Mouse (Mus musculus): ENCODE results near the gene Gstz1.
"Not testable (repeated sequence)": the region's sequence is repeated elsewhere in the genome, so short reads cannot be mapped to it uniquely, and the experiment has no call there.

The Gstz1 gene

DNA sequence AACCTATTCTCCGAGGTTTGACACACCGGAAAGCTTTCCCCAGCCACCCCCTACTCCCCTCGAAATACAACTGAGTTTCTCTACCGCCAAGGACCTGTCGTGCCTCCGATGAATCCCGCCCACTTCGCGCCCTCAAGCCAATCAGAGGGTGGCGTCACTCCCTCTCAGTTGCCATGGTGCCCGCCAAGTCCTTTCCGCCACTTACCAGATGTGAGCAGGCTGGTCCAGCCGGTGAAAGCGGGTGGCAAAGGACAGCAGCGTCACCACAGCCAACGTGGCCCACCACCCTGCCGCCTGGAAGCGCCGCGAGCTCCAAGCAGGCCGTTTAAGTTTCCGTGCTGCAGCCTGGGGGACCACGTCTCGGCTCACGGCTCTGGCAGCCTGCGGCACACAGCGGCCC, at the start of gene Gstz1:
Gstz1 (plus strand) TSS at position 200 of the 400 bp plus-strand sequence.
- peak; percentile 91 for DNase-seq

DNA sequence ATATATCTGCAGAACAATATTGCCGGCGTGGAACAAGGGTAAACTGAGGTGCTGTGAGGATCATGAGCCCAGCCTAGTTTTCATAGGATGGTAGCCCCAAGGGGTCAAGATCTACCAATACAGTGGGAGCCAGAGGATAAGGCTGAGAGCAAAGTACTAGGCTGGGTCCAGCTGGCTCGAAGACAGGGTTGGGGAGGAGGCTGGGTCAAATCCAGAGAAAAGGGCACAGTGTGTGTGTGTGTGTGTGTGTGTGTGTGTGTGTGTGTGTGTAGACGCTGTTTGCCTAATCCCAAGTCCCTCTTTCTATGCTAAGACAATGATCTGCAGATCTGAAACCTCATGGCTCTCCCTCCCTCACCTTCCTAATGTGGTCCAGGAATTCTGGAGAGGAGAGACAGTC, 46.6 kb upstream of the Gstz1 start:
- no peak for DNase-seq

DNA sequence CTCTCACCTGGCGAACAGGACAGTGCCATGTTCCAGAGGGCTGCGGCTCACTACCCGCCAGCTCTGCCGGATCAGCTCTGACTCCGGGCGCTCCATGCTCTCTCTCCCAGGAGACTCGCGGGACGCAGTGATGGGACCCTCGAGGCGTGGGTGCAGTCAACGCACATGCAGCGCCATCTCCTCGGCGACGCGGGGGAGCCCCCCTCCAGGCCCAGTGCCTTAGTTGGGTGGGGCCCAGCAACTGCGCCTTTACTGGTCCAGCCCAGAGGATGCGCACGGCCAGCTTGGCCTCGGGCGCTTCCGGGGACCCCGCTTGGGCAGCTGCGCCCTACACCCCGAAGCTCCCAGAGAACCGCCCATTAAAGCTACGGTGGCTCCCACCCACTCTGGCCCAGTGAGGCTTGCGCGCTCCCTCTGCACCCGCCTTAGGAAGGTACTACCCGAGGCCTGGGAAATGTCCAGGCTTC, 44.8 kb upstream of the Gstz1 start, which contains the start of gene Ngb:
Ngb (minus strand) TSS at position 375 of the 467 bp plus-strand sequence.
- no peak for DNase-seq

DNA sequence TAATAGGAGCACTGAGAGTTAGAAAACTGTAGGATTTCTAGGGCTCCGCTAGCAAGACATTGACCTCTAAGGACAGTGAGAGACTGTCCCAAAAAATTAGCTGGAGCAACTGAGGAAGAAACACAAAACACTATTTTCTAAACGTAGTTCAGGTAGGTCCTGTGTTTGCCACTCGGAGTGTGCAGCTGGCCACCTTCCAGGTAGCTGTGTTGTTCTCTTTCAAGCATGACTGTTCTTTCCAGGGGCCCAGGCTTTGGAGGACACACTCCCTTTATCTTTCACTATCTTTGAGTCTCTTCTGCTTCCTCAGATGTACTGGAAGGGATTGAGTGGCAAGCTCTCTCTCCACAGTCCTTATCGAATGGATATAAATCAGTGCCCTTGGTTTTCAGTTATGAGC, 43.5 kb upstream of the Gstz1 start:
- DNase-seq = no peak

DNA sequence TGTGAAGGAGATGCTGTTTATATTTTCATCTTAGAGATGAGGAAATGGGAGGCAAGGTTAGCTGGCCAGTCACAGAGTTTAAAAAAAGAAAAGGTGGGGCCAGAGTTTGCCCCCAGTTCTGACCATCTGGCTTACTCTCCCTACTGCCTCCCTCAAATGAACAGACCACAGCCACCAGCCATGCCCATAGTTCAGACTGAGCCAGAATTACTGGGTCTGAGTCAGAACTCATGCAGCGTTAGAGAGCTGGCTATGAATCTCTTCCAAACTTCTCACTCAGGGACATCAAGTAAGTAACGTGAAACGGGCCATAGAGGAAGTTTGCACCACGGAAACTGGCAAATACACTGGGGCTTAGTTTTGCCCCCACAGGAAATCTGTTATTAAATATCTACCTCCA, 42.2 kb upstream of the Gstz1 start:
- DNase-seq = no peak

DNA sequence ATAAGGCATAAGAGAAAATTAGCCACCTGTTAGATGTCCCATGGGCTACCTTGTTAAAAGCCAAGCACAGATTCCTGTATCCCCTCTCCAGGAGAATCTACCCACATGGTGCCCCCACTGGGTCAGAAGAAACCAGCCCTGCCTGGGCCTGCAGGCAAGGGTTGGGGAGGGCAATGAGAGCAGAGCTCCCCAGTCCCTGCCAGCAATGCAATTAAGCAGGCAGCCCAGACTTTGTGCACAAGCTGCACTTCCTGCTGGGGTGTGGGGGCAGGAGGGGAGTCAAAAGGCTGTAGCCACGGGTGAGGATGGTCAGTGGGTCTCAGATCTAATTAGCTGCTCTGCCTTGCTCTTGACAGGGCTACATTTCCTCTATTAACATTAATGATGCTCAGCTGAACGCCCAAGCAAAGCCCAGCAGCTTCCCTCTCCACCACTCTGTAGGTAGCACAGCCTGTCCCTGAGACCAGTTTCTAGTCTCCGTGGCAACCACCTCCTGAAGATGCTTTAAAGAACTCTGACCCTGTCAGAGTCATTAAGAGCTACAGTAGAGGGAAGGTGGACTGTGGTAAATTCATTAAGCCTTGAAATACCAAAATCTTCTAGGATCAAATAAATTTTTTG, 39.5 kb upstream of the Gstz1 start:
- DNase-seq = no peak

DNA sequence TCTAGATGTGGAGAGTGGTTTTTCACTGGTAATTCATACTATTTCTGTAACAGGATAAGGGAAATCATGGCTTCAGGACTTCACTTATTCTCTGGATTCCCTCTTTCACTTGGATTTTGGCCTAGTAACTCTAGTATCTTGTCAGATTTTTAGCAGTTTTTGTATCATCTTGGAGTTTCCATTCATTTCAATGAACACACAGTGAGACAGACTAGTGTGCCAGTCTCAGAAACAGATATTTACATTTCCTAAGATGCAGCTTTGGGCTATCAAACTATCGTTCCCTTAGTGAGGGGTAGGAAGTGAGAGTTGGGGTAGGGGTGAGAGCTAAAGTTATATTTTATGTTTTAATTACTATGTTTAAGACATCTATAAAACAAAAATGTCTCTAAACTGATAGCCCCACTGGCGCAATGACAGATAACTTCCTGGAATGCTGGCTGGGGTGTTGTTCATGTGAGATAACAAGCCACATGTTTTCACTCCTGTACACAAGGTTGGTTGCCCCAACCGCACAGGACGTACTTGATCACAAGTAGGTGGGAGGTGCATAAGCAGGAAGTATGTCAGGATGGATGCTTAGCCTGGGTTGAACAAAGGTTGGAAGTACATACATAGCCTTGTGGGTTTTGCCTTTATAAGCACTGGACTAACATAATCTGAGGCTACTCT, 24.9 kb upstream of the Gstz1 start:
- DNase-seq = no peak

DNA sequence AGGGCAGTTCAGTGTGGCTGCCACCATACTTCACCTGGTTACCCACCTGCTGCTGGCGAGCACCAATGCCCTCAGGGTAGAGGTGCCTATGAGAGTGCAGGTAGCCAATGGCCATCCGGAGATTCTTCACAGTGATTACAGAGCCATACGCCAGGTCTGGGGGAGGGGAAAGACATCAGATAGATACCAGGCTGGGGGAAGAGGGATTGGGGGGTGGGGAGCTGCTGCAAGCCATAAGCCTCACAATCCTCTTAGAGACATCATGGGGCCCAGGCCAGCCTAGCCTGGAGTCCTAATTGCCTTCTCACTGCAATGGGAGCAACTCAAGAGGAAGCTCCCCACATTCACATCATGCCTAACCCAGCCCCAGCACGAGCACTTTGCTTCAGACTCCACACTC, 19.7 kb upstream of the Gstz1 start:
- no peak for DNase-seq

DNA sequence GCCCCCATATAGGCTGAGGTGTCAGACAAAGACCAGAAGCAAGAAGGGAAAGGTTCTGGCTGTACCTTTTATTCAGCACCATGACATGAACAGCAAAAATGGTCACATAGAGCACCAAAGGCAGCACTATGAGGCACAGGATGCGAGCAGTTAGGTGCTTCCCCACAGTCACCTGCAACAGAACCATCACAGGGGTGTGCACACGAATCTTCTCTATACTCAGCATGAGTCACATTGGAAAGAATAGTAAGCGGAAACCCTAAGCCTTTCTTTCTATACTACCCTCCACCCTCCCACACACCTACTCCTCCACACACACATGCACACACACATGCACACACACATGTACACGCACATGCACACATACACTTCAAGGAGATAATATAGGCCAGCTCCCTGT, 16.7 kb upstream of the Gstz1 start:
- DNase-seq = no peak

DNA sequence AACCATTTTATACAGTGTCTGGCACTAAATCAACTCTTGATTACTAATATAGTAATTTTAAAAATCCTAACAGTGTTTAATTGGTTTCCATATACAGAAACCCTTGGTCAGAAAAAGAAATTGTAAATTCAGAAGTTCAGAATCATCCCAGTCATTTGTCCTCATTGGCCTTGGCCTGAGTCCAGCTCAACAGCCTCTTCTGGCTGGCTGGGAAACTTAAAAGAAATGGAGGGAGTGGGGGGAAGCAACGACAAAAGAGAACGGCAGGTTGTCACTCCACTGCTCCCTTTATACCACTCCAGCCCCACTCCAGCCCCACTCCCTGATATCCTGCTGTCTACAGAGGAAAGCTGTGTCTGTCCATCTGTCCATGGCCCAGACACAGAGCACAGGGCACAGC, 15.8 kb upstream of the Gstz1 start:
- DNase-seq = no peak

DNA sequence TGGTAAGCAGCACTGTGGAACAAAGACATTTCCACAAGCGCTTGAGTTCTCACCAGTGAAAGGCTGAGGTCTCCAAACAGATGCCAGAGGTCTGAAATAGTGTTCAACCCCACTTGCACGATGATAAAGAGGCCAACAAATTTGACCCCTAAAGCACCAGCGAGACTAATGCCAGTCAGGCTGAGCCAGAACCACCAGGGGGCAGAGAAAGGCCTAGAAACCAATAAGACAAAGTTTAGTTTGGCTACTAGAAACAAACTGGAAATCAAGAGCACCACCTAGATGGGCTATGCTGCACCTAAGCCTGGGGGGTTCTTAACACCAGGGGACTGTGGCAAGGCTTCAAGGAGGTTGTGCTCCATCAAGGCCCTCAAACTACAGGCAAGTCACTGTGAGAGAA, 15.3 kb upstream of the Gstz1 start:
- no peak for DNase-seq

DNA sequence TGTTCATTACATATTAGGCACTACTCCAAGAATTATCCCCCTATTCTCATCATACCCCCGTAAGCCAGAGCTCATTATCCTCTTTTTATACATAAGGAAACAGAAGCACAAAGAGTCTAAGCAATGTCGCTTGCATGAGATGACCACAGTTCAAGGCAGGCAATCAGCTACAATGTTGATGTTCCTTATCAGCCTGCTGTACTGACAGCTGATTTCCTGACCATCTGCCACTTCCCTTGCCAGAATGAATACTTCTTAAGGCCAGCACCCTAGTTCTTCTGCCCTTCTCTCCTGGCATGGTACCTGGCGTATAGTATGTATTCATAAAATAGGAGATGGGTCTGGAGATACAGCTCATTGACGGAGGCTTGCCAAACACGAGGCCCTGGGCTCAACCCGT, 14.8 kb upstream of the Gstz1 start:
- DNase-seq = no peak

DNA sequence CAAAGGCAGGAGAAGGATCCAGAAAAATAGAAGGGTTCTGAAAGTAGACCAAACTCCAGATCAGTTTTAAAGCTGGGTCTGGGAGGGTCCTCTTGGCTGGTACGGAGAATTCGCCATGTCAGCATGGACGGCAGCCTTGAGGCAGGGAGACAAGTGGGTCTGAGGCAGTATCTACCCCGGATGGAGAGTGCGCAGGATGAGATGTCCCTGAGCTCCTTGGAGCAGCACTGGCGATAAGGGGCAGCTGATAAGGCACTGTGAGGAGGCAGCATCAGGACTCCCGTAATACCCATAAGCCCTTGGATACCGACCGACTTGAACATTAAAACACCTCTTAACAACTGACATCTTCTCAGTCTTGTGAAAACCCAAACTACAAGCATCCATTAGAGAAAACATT, 14.2 kb upstream of the Gstz1 start:
- DNase-seq = no peak

DNA sequence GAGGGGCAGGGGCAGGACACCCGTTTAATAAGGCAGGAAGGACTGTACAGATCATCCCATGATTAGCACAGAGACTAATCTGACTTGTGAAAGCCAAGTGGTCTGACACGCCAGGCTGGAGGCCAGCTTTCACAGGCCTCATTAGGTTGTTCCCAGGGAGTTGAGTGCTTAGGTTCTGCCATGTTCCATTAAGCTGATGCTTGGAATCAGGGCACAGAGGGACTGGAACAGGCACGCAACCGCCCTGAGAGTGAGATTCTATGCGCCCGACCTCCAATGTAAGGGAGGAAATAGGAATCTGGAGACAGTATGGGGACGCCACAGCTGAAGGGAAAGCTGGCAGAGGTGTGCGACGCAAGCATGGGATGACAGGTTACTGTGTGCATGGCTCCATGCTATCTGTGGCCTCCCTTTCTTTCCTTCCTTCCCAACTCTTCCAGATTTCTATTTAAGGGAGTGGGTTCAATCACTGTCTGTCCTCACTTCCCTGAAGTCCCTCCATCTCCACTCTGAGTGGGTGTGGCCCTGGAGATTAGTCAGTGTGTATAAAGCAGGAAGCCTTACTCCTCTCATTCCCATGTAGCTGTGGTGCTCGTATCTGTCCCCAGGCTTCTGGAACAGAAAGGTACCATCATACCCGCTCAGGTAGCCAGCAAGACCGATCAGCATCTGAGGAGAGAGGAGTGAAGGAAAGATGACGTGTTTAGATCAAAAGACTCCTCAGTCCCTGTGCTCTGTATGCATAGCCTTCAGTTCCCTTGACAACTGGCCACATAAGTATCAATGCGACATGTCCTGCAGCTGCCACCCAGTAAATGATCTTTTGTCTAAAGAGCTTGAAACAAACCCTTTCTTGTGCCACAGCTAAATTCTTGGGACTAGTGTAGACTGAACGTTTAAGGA, 9.3 kb upstream of the Gstz1 start:
- DNase-seq = no peak

DNA sequence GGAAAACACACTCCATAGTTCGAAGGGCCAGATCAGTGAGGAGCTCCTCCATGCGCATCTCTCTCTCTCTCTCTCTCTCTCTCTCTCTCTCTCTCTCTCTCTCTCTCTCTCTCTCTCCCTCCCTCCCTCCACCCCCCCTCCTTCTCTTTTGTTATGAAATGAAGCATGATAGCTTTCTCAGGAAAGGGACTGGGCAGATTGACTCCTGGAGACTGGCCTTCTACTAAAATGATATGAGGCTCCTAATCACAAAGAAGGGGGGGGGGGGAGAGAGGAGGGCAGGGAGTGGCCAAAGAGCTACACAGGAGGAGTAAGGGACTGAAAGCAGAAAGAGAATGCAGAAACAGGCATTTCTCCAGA, 8.6 kb upstream of the Gstz1 start:
- DNase-seq = no peak

DNA sequence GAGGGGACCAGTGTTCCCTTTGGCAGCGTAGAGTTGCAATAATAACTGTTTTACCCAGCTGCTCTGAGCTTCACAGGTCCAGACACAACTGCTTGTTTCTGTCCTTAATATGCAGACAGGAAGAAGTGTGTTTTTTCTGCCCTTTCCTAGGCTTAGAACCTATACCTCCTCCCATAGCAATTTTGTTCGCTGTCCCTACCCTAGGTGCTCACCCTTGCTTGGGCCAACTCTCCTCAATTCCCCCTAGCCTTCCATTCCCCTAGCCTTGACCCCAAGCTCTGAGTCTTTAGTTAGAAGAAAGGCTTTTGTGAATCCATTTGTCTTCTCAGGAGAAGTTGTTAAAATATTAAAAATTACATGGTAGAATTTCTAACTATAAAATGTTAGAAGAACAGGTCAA, 8.2 kb upstream of the Gstz1 start:
- DNase-seq = no peak

DNA sequence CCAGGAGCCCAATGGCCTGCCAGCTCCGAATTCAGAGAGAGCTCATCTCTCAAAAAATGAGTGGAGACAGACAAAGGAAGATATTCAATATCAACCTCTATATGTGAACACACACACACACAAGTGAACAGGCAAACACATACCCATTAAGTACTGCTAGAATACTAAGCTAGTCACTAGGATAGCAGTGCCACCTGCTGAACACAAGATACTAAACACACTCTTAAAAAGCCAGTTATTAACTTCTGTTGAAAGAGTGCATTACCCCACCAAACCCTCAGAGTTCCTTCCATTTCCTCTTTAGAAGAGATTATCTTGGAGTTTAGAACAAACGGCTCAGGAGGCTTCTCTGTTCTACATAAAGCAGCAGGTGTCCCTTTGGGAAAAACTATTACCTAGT, 4.8 kb upstream of the Gstz1 start:
- no peak for DNase-seq

DNA sequence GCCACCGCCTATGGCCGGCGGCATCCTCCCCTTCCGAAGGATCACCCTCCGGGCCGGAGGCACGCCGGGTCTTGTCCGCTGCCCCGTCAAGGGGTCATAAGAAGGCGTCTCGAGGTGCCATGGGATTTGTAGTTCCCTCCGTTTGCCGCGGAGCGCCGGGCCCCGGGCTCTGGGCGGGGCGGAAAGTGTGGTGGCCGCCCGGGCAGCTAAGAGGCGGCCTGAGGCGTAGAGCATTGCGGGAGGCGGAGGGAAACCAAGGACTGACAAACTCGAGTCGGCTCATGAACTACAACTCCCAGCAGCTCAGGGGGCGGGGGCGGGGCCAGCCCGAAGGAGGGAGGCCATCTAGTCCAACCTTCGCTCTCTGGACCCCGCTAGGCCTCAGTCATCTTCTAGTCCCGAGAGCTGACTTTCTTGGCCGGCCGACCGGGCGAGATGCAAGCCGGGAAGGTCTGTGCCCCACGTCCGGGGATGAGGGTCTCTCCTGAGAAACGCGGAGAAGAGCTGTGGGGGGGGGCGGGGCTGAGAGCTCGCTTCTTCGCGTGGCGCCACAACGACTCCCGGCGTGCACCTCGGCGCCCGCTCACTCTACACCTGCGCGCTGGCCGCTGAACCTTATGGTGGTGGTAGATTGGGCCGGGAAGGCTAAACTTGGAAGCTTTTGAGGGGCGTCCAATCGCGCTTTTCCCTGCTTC, 577 bp downstream of the Gstz1 start, which contains the start of gene Pomt2:
Pomt2 (minus strand) TSS at position 574 of the 695 bp plus-strand sequence.
- peak; percentile 97 for DNase-seq

DNA sequence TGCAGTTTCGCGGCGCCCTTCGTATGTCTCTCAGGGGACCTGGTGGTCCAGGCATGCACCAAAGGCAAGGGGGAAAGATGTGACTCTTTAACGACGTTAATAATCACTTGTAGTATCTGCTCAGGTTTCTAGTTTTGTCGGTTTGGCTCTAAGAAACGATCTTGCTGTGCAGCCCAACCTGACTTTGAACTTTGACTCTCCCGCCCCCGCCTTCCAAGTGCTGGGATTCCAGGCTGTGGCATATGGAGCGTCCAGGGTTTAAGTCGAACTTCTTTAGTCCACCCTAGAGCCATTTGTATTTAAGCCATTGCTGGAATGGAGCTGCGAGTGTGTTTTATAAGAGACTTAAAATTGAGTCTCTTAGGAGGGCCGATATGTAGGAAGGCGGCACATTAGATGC, 1.2 kb downstream of the Gstz1 start:
- peak; percentile 60 for DNase-seq

DNA sequence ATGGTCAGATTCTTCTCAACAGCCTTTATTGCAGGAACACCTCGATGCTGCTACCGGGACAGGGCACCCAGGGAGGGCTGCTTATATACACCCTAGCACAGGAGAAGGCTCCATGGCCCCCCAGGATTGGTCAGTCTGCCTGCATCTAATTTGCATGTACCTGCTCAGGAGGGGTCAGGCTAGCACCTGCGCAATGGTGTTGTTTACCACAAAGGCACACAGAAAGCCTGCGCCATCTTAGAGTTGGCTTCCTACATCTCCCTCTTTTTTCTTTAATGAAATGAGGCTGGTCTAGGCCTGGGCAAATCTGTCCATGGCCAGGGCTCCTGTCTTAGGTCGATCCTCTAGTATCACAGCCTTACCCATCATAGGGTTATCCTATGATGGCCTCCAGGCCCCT, 2.5 kb downstream of the Gstz1 start:
- DNase-seq = no peak

DNA sequence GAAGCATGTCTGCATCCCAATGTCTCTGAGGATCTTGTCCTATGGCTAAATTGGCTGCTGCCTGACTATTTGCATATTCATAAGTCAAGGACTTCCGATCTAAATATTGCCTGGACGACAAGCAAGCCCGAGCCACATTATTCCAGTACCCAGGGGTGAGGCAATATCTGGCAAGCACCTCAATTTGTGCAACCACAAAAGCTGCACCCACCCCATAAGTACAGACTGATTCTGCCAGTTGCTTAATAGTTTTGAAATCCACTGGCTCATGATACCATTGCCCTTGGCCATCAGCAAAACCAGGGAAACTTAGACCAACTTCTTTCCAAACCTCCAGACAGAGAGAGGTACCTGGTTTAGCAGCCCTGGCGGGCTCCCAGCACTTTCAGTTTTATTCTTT, 7.5 kb downstream of the Gstz1 start:
- DNase-seq = not testable (repeated sequence)

DNA sequence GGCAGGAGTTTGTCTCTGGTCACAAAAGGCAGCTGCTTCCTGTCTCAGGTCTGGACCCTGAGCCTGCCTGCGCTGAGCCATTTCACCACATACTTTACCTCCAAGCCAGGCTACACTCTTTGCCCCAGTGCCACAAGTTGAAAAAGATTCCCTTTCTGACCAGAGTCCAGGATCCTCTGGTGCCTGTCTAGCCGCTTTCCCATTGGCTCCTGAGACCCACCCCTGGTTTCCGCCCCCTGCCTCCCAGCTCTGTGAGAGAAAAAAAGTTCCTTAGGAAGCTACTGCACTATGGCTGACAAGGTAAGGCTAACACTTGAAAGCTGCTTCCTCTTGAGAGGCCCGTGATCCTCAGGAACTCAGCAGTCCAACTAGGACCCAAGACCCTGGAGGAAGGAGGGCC, 10.4 kb downstream of the Gstz1 start:
- DNase-seq = peak; percentile 90

DNA sequence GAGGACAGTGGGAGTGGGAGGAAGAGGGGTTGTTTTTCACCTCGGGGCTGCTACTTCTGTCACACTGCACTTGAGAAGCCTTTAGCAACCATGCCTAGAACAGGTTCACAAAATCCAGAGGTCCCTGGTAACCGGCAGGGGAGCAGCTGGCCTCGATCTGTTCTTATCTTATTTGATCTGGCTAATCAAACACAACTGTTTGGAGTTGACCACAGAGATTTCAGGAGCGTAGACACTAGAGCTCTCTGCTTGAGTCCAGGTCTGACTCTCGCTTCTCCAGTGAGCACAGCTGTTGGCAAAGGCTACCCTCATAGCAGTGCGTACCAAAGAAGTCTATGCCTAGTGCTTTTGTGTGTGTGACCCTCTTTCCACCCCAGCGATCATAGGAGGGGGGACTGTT, 11.1 kb downstream of the Gstz1 start:
- no peak for DNase-seq
